7 mouse cellular contexts compared by ENCODE assay signal in genomic region chr19:56105452-56106091, GRCm38 (mm10).
DNase-seq lines count a peak whose midpoint lies in the region; ATAC-seq lines count a peak whose summit lies in the region.

No protein-coding gene starts in this region.

- 44% methylated on average over 23 of the region's 23 CpGs for WGBS in hindbrain, embryonic 16.5 days
- 14% methylated on average over 23 of the region's 23 CpGs for WGBS in limb, embryonic 13.5 days

- no peak overlapping the region for H3K4me2 ChIP-seq in hindbrain, embryonic 16.5 days (ENCODE audit: low read length)
- H3K4me2 ChIP-seq in limb, embryonic 13.5 days (replicated peaks), result peak overlapping the region; percentile 43

- H3K36me3 ChIP-seq in hindbrain, embryonic 16.5 days (ENCODE audit: control insufficient read depth, insufficient read depth, low read length), result no peaks in the 10 kb centered on the region
- no peaks in the 10 kb centered on the region for H3K36me3 ChIP-seq in limb, embryonic 13.5 days

- H3K4me1 ChIP-seq in hindbrain, embryonic 16.5 days (ENCODE audit: control insufficient read depth, insufficient read depth, low read depth, low read length), result peaks cover 4% of the 10 kb centered on the region; the same call in 1 of the 2 replicates
- H3K4me1 ChIP-seq in limb, embryonic 13.5 days, result peaks cover 66% of the 10 kb centered on the region

- peaks cover 4% of the 10 kb centered on the region for H3K9me3 ChIP-seq in hindbrain, embryonic 16.5 days (ENCODE audit: control insufficient read depth, low read length)
- peaks cover 7% of the 10 kb centered on the region for H3K9me3 ChIP-seq in limb, embryonic 13.5 days

- H3K4me3 ChIP-seq in hindbrain, embryonic 16.5 days (ENCODE audit: low read length), result no peak overlapping the region
- H3K4me3 ChIP-seq in limb, embryonic 13.5 days, result no peak overlapping the region

- peak; percentile 61; the same call in 1 of the 2 replicates for ATAC-seq in hindbrain, embryonic 16.5 days
- ATAC-seq in limb, embryonic 13.5 days (ENCODE audit: low FRiP score, low read depth), result peak; percentile 63

- no peak overlapping the region for H3K9ac ChIP-seq in hindbrain, embryonic 16.5 days (ENCODE audit: low read depth, low read length)
- H3K9ac ChIP-seq in limb, embryonic 13.5 days, result no peak overlapping the region

- no peaks in the 10 kb centered on the region; the same call in 1 of the 2 replicates for H3K27me3 ChIP-seq in hindbrain, embryonic 16.5 days (replicated peaks; ENCODE audit: control insufficient read depth, insufficient read depth, low read length)
- peaks cover 17% of the 10 kb centered on the region; the same call in 1 of the 2 replicates for H3K27me3 ChIP-seq in limb, embryonic 13.5 days

- peak; percentile 7 for DNase-seq in ovary, postnatal 14 days (ENCODE audit: low spot score)
- DNase-seq in ovary, postnatal 10 days (ENCODE audit: low spot score), result no peak
- DNase-seq in yolk sac, embryonic 10.5 days (ENCODE audit: low spot score), result peak; percentile 51
- DNase-seq in thymus, postnatal 36 days, result no peak
- no peak for DNase-seq in cerebellum, adult 18-20 months

- no peak overlapping the region for H3K27ac ChIP-seq in hindbrain, embryonic 16.5 days (ENCODE audit: low read depth, low read length)
- H3K27ac ChIP-seq in limb, embryonic 13.5 days, result peak overlapping the region; percentile 55; the same call in 1 of the 2 replicates

Comparison
In these comparisons a context has a peak if more than half of its experiments do, and no peak if none do; other contexts are left out.
1. DNase-seq: peak in ovary, postnatal 14 days (single experiment) and yolk sac, embryonic 10.5 days (single experiment); none in ovary, postnatal 10 days (single experiment), thymus, postnatal 36 days (0 of 2) and cerebellum, adult 18-20 months (0 of 2).